Mouse (Mus musculus): Measurements from ENCODE around the gene Krt23.

GRCm38 (mm10) chr11:99490624-99491023 is 2.3 kb downstream of the Krt23 start:
- TF ChIP-seq CTCF (IDR thresholded peaks at IDR 0.05; ENCODE audit: borderline replicate concordance, insufficient read depth, low read length) (no peak), POLR2A (IDR thresholded peaks at IDR 0.05; ENCODE audit: low read depth, low read length) (no peak)

Measured in embryonic fibroblast, embryonic 13.5 days (primary cell).